In the genomic region with DNA sequence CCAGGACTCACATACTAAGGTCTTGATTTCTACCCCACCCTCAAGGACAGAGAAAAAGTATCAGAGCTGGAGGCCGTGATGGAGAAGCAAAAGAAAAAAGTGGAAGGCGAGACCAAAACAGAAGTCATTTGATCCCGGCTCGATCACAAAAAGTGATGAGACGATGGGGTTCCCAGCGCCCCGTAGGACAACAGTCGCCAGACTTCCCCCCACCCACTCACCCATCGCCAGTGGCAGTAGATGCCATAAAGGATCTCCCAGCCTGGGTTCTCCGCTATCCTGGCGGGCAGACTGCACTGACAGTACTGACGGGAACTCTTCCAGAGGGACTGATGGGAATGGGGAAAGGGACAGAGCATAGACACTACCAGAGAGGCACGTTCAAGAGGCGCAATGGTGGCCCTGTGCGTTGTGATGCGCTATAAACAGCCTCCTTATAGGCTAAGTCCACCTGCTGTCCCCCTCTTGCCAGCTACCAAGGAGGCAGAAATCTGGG, we compare ENCODE assay signal across 9 mouse cellular contexts. TPM values are rescaled to one million over a fixed set of nuclear protein-coding genes. Genes with fewer than 3 reads are reported as not detected.
DNase-seq lines count a peak whose midpoint lies in the region; ATAC-seq and TF ChIP-seq lines count a peak whose summit lies in the region.
"Had no signal": no experiment of that assay in that cellular context is flagged by ENCODE, and none has a peak within 500 bp of the region (broad histone marks: within the 10 kb centered on the region; RNA-seq: fewer than 3 reads in every experiment).

No protein-coding gene starts in this region.

- DNase-seq in left cerebral cortex, adult 2 months (ENCODE audit: extremely low spot score in 1 of 2, low spot score in 2 of 2) = no peak
- DNase-seq in left cerebral cortex, postnatal 25 days (ENCODE audit: low spot score in 2 of 2) = no peak
- DNase-seq in embryonic facial prominence, embryonic 14.5 days (ENCODE audit: low spot score) = no peak
- DNase-seq in hindbrain, postnatal 0 days (ENCODE audit: low spot score) = no peak
- no peak for DNase-seq in midbrain, postnatal 0 days (ENCODE audit: low spot score)
- DNase-seq in urinary bladder, postnatal 36 days (ENCODE audit: low spot score in 2 of 2) = no peak
- DNase-seq in adrenal gland, postnatal 10 days = no peak

- TF ChIP-seq CTCF in left cerebral cortex, adult 2 months (IDR thresholded peaks at IDR 0.05) = no peak
- TF ChIP-seq CTCF in hindbrain, postnatal 0 days (IDR thresholded peaks at IDR 0.05; ENCODE audit: low read depth) = no peak
- 0 out of 2 replicates have a peak, but pooled peaks have one; percentile 0 for TF ChIP-seq CTCF in midbrain, postnatal 0 days (IDR thresholded peaks at IDR 0.05)

- H3K9me3 ChIP-seq in embryonic facial prominence, embryonic 14.5 days (ENCODE audit: control insufficient read depth, low read length) = no peaks in the 10 kb centered on the region
- H3K9me3 ChIP-seq in hindbrain, postnatal 0 days (ENCODE audit: low read length) = no peaks in the 10 kb centered on the region
- H3K9me3 ChIP-seq in midbrain, postnatal 0 days (ENCODE audit: low read length) = no peaks in the 10 kb centered on the region

- intact Hi-C loops in left cerebral cortex, adult 2 months (cut with DNase I) = loop anchor here (2.0 kb wide), 1 partner anchor 20 kb away; no protein-coding TSS in a partner anchor
- intact Hi-C loops in left cerebral cortex, postnatal 25 days (cut with DNase I) = loop anchor here (2.0 kb wide), 2 partner anchors 22 to 46 kb away; a partner anchor contains a TSS

- peak overlapping the region; percentile 53; the same call in 1 of the 2 replicates for H3K27ac ChIP-seq in left cerebral cortex, adult 2 months
- H3K27ac ChIP-seq in embryonic facial prominence, embryonic 14.5 days (replicated peaks; ENCODE audit: low read depth, low read length) = peak overlapping the region; percentile 88
- peak overlapping the region; percentile 66; the same call in 1 of the 2 replicates for H3K27ac ChIP-seq in hindbrain, postnatal 0 days
- 0 out of 2 replicates have a peak overlapping the region, but pooled peaks have one; percentile 7 for H3K27ac ChIP-seq in midbrain, postnatal 0 days (ENCODE audit: low read depth, low read length)

- peaks cover 9% of the 10 kb centered on the region for H3K27me3 ChIP-seq in embryonic facial prominence, embryonic 14.5 days (replicated peaks; ENCODE audit: control insufficient read depth, insufficient read depth, low read length)
- H3K27me3 ChIP-seq in hindbrain, postnatal 0 days (ENCODE audit: insufficient read depth, low read length) = peaks cover under 1% of the 10 kb centered on the region; the same call in 1 of the 2 replicates
- peaks cover 17% of the 10 kb centered on the region for H3K27me3 ChIP-seq in midbrain, postnatal 0 days (ENCODE audit: insufficient read depth, low read length)

- H3K4me1 ChIP-seq in embryonic facial prominence, embryonic 14.5 days (ENCODE audit: control insufficient read depth, insufficient read depth, low read length) = 0 out of 2 replicates have a peak, but pooled peaks cover 4% of the 10 kb centered on the region
- peaks cover 11% of the 10 kb centered on the region for H3K4me1 ChIP-seq in hindbrain, postnatal 0 days (ENCODE audit: insufficient read depth, low read length)
- peaks cover 4% of the 10 kb centered on the region; the same call in 1 of the 2 replicates for H3K4me1 ChIP-seq in midbrain, postnatal 0 days (ENCODE audit: insufficient read depth, low read length)

- peaks cover 30% of the 10 kb centered on the region for H3K36me3 ChIP-seq in embryonic facial prominence, embryonic 14.5 days (ENCODE audit: control insufficient read depth, insufficient read depth, low read length)
- H3K36me3 ChIP-seq in hindbrain, postnatal 0 days (ENCODE audit: insufficient read depth, low read length) = peaks cover 15% of the 10 kb centered on the region
- H3K36me3 ChIP-seq in midbrain, postnatal 0 days (ENCODE audit: insufficient read depth, low read length) = peaks cover 30% of the 10 kb centered on the region

- peak overlapping the region; percentile 71 for H3K4me2 ChIP-seq in embryonic facial prominence, embryonic 14.5 days (ENCODE audit: low read depth, low read length)
- peak overlapping the region; percentile 70 for H3K4me2 ChIP-seq in hindbrain, postnatal 0 days (ENCODE audit: low read depth, low read length)
- peak overlapping the region; percentile 83 for H3K4me2 ChIP-seq in midbrain, postnatal 0 days (ENCODE audit: low read depth, low read length, poor library complexity, severe bottlenecking)

- H3K9ac ChIP-seq in embryonic facial prominence, embryonic 14.5 days (ENCODE audit: low read depth, low read length) = peak overlapping the region; percentile 58
- H3K9ac ChIP-seq in hindbrain, postnatal 0 days (replicated peaks; ENCODE audit: low read length) = peak overlapping the region; percentile 14; the same call in 1 of the 2 replicates
- peak overlapping the region; percentile 37; the same call in 1 of the 2 replicates for H3K9ac ChIP-seq in midbrain, postnatal 0 days (replicated peaks; ENCODE audit: low read length, poor library complexity, severe bottlenecking)

- ATAC-seq in embryonic facial prominence, embryonic 14.5 days (ENCODE audit: low read depth) = no peak
- ATAC-seq in hindbrain, postnatal 0 days = no peak
- peak; percentile 10; the same call in 1 of the 2 replicates for ATAC-seq in midbrain, postnatal 0 days (ENCODE audit: low FRiP score)
- no peak for ATAC-seq in frontal cortex, adult (ENCODE audit: low TSS enrichment)

- H3K4me3 ChIP-seq in left cerebral cortex, adult 2 months = peak overlapping the region; percentile 55
- H3K4me3 ChIP-seq in embryonic facial prominence, embryonic 14.5 days (ENCODE audit: low read depth, low read length) = peak overlapping the region; percentile 47
- peak overlapping the region; percentile 32 for H3K4me3 ChIP-seq in hindbrain, postnatal 0 days (ENCODE audit: low read length)
- peak overlapping the region; percentile 44 for H3K4me3 ChIP-seq in midbrain, postnatal 0 days (ENCODE audit: low read depth, low read length)

- WGBS in embryonic facial prominence, embryonic 14.5 days = 4% methylated on average over 16 of the region's 16 CpGs
- WGBS in hindbrain, postnatal 0 days = 6% methylated on average over 16 of the region's 16 CpGs
- 4% methylated on average over 16 of the region's 16 CpGs for WGBS in midbrain, postnatal 0 days

RNA-seq across cellular contexts. Expression of a gene that starts 18.4 kb away (rescaled TPM):
- 1 to 10 TPM; 5.3 to 5.4 TPM for total RNA-seq in left cerebral cortex, adult 2 months (2021)
- 1 to 10 TPM; 2.8 to 5.3 TPM for total RNA-seq in left cerebral cortex, postnatal 25 days (2021)
- 4.9 and 8.0 TPM in 2 replicates for polyA plus RNA-seq in embryonic facial prominence, embryonic 14.5 days (2014; fragmentation: Nextera tagmentation; extraction: Ambion mirVana)
- 5.0 and 5.8 TPM in 2 replicates for total RNA-seq in hindbrain, postnatal 0 days (2014; rRNA removed)
- polyA plus RNA-seq in hindbrain, postnatal 0 days (2015; fragmentation: Nextera tagmentation; extraction: Ambion mirVana) = 5.7 and 7.7 TPM in 2 replicates
- 3.9 and 13.3 TPM in 2 replicates for total RNA-seq in midbrain, postnatal 0 days (2014; rRNA removed)
- polyA plus RNA-seq in midbrain, postnatal 0 days (2015; fragmentation: Nextera tagmentation; extraction: Ambion mirVana) = 5.2 and 7.4 TPM in 2 replicates
- total RNA-seq in adrenal gland, postnatal 10 days (2021) = 1 to 10 TPM; 2.1 to 7.1 TPM

RNA-seq across cellular contexts. Expression of a gene that starts 22.6 kb away (rescaled TPM):
- 100 to 1,000 TPM; 173 to 177 TPM for total RNA-seq in left cerebral cortex, adult 2 months (2021)
- 100 to 1,000 TPM; 131 to 156 TPM for total RNA-seq in left cerebral cortex, postnatal 25 days (2021)
- polyA plus RNA-seq in embryonic facial prominence, embryonic 14.5 days (2014; fragmentation: Nextera tagmentation; extraction: Ambion mirVana) = 49.2 and 50.8 TPM in 2 replicates
- 88.2 and 109 TPM in 2 replicates for total RNA-seq in hindbrain, postnatal 0 days (2014; rRNA removed)
- 33.9 and 42.0 TPM in 2 replicates for polyA plus RNA-seq in hindbrain, postnatal 0 days (2015; fragmentation: Nextera tagmentation; extraction: Ambion mirVana)
- 75.5 and 114 TPM in 2 replicates for total RNA-seq in midbrain, postnatal 0 days (2014; rRNA removed)
- polyA plus RNA-seq in midbrain, postnatal 0 days (2015; fragmentation: Nextera tagmentation; extraction: Ambion mirVana) = 34.6 and 35.0 TPM in 2 replicates
- total RNA-seq in adrenal gland, postnatal 10 days (2021) = 10 to 100 TPM; 74.0 to 84.4 TPM

RNA-seq across cellular contexts. Expression of a gene that starts 33.4 kb away (rescaled TPM):
- total RNA-seq in left cerebral cortex, adult 2 months (2021) = 10 to 100 TPM; 25.1 to 29.3 TPM
- total RNA-seq in left cerebral cortex, postnatal 25 days (2021) = 10 to 100 TPM; 22.5 to 24.1 TPM
- 21.6 and 23.9 TPM in 2 replicates for polyA plus RNA-seq in embryonic facial prominence, embryonic 14.5 days (2014; fragmentation: Nextera tagmentation; extraction: Ambion mirVana)
- total RNA-seq in hindbrain, postnatal 0 days (2014; rRNA removed) = 71.9 and 103 TPM in 2 replicates
- polyA plus RNA-seq in hindbrain, postnatal 0 days (2015; fragmentation: Nextera tagmentation; extraction: Ambion mirVana) = 38.4 and 39.4 TPM in 2 replicates
- 61.3 and 75.9 TPM in 2 replicates for total RNA-seq in midbrain, postnatal 0 days (2014; rRNA removed)
- 45.3 and 45.4 TPM in 2 replicates for polyA plus RNA-seq in midbrain, postnatal 0 days (2015; fragmentation: Nextera tagmentation; extraction: Ambion mirVana)
- 10 to 100 TPM; 30.9 to 38.2 TPM for total RNA-seq in adrenal gland, postnatal 10 days (2021)

RNA-seq across cellular contexts. Expression of a gene that starts 37.3 kb away (rescaled TPM):
- total RNA-seq in left cerebral cortex, adult 2 months (2021) = 1 to 10 TPM; 7.4 to 9.2 TPM
- total RNA-seq in left cerebral cortex, postnatal 25 days (2021) = 10 to 100 TPM in 1 of 2 experiments, 1 to 10 TPM in 1; 4.6 to 10.2 TPM
- polyA plus RNA-seq in embryonic facial prominence, embryonic 14.5 days (2014; fragmentation: Nextera tagmentation; extraction: Ambion mirVana) = 405 and 459 TPM in 2 replicates
- 0.93 and 3.5 TPM in 2 replicates for total RNA-seq in hindbrain, postnatal 0 days (2014; rRNA removed)
- polyA plus RNA-seq in hindbrain, postnatal 0 days (2015; fragmentation: Nextera tagmentation; extraction: Ambion mirVana) = 2.9 and 3.6 TPM in 2 replicates
- 2.9 and 4.2 TPM in 2 replicates for total RNA-seq in midbrain, postnatal 0 days (2014; rRNA removed)
- polyA plus RNA-seq in midbrain, postnatal 0 days (2015; fragmentation: Nextera tagmentation; extraction: Ambion mirVana) = 3.3 and 4.1 TPM in 2 replicates
- 10 to 100 TPM; 17.3 to 93.6 TPM for total RNA-seq in adrenal gland, postnatal 10 days (2021)
- total RNA-seq: neutrophil, adult 5-6 weeks had no signal

RNA-seq across cellular contexts. Expression of a gene that starts 45.2 kb away (rescaled TPM):
- under 1 TPM; 0.84 to 0.96 TPM for total RNA-seq in left cerebral cortex, adult 2 months (2021)
- total RNA-seq in left cerebral cortex, postnatal 25 days (2021) = 1 to 10 TPM; 1.0 to 1.2 TPM
- polyA plus RNA-seq in embryonic facial prominence, embryonic 14.5 days (2014; fragmentation: Nextera tagmentation; extraction: Ambion mirVana) = 2.6 and 3.4 TPM in 2 replicates
- 1.9 TPM in 1 of 2 replicates, not detected in the other for total RNA-seq in hindbrain, postnatal 0 days (2014; rRNA removed)
- polyA plus RNA-seq in hindbrain, postnatal 0 days (2015; fragmentation: Nextera tagmentation; extraction: Ambion mirVana) = 2.1 and 3.9 TPM in 2 replicates
- total RNA-seq in midbrain, postnatal 0 days (2014; rRNA removed) = 4.1 TPM in 1 of 2 replicates, not detected in the other
- 1.4 and 1.7 TPM in 2 replicates for polyA plus RNA-seq in midbrain, postnatal 0 days (2015; fragmentation: Nextera tagmentation; extraction: Ambion mirVana)
- 1 to 10 TPM in 1 of 2 experiments, under 1 TPM in 1; 0.78 to 1.3 TPM for total RNA-seq in adrenal gland, postnatal 10 days (2021)

Comparison
In these comparisons a context has a peak if more than half of its experiments do, and no peak if none do; other contexts are left out.
1. H3K27ac ChIP-seq: peak in every context shown above with its lines; median percentile 88 in embryonic facial prominence, embryonic 14.5 days; 66 in hindbrain, postnatal 0 days; 53 in left cerebral cortex, adult 2 months; 7 in midbrain, postnatal 0 days.